Mouse (Mus musculus) erythroblast, embryonic 14.5 days (primary cell): ENCODE measurements at regions not wholly inside any gene's neighbourhood (a gene's known extent, or its start where the extent isn't known, plus 50 kb on each side); places are given as distances from the start of the nearest gene placed in this dataset.

Experiments used
- GATA1 ChIP-seq: IDR thresholded peaks from 2 replicates; pipeline ENCODE4 v1.6.1; 2012; ENCODE audit warnings: low read length, inconsistent platforms, mixed read lengths
- TAL1 ChIP-seq: IDR thresholded peaks from 3 replicates; pipeline ENCODE4 v1.6.1; 2012; ENCODE audit warnings: low read length, inconsistent platforms, mixed read lengths

DNA sequence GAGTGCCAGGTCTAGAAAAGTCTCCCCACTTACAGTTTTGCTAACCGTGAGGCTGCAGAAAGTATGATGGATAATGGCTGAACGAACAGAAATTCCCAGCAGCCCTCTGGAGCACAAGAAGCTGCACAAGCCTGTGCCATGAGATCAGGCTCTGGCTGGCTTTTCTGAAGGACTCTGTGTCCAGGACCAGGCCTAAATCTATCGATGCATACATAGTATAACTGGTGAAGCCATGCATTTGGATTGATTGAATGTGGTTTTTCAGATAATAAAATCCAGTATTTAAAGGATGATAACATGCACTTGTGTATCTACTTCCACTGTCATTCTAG lies 356.1 kb downstream of the Eipr1 start:
- TF ChIP-seq TAL1 (no peak), GATA1 (no peak)
